Mouse (Mus musculus): Measurements from ENCODE around the gene Gabbr2.

Gene Gabbr2

DNA sequence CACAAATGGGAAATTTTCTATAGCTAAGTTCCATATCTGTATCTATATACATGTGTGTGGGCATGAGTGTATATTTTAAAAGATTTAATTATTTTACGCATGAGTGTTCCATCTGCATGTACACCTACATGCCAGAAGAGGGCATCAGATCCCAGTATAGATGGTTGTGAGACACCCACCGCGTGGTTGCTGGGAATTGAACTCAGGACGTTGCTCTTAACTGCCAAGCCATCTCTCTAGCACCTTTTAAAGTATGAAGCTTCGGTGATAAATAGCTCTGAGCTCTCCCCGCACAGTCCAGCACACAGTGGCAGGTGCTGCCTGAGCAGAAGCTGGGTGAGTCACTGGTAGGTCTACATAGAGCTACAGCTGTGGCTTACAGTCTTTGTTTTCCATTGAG is 374.3 kb downstream of the Gabbr2 start:
- DNase-seq (ENCODE audit: low spot score in 2 of 2): no peak

GRCm38 (mm10) chr4:46614641-46615040 is 377.0 kb downstream of the Gabbr2 start:
- no peak for DNase-seq (ENCODE audit: low spot score in 2 of 2)

- no peak for DNase-seq (ENCODE audit: low spot score in 2 of 2)
Observed at GRCm38 (mm10) chr4:46613618-46614017, 378.1 kb downstream of the Gabbr2 start.

Data from frontal cortex, postnatal 10 days (tissue).